Mouse (Mus musculus) CD8-positive naive resting alpha-beta T cell, adult 2 months (primary cell): ENCODE results near the gene F12.

Source experiments
- DNase-seq, 2 experiments: peaks; one replicate each; pipeline ENCODE4 v3.0.0; 2022; ENCODE audit warnings: low read depth in 2 of 2, low spot score in 2 of 2

F12 gene

GRCm38 (mm10) chr13:55414743-55415380, 11.7 kb downstream of the F12 start, which contains the start of gene Pfn3:
Gene Pfn3, minus strand, starts transcription at chr13:55415232.
- DNase-seq = no peak

GRCm38 (mm10) chr13:55413333-55413732, 13.3 kb downstream of the F12 start:
- no peak for DNase-seq

GRCm38 (mm10) chr13:55412643-55413307, 13.8 kb downstream of the F12 start:
- DNase-seq = no peak

DNA sequence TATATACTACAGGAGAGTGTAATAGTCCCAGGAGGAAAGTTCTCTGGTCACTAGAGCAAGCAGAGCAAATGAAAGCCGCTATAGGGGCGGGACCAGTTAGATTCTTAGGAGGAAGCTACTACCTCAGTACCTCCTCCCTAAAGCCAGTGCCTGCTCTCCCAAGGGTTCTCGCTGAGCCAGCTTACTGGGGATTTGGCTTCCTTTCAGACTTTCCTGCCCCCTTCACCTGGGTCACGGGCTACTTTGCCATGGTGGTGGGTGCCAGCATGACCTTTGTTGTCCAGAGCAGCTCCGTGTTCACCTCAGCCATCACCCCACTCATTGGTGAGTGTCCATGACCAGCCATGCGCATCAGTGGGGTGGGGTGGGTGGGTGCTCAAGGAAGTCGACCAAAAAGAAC, 14.8 kb downstream of the F12 start:
- DNase-seq = no peak

DNA sequence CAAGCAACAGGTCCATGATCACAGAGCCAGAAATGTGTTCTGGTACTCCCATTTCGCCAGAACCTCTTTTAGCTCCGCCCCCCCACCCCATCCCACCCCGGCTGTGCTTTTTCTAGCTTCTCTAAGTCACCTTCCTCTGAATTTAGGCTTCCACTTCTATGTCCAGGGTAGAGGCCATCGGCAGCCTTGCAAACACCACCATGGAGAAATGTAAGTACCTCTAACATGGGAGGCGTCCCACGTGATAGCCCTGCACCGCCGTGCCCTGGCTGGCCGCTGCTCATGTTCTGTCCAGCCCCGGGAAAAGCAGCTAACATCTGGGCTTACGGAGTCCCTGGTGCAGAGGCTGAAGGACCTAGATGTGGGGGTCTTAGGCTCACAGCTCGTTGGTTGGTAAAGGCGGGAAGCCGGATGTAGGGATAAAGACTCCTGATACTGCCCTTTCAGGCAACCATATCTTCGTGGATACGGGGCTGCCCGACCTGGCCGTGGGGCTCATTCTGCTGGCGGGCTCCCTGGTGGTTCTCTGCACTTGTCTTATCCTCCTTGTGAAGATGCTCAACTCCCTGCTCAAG, 18.0 kb downstream of the F12 start:
- DNase-seq = no peak

DNA sequence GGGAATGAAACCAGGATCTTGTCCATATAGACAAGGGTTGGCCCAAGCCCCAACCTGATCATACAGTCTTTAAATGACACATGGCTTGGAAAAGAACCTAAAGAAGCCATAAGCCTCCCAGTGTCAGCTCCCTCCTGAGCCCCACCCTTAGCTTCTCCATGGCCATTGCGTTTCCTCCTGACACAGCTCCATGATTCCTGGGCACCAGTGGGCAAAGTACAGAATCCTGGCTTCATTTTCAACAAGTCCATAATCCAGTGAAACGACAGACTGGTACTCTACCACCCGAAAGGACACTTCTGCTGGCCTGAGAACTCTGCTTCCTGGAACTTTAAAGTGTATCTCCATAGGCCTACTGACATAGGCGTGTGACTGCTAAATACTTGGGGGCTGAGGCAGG, 19.3 kb downstream of the F12 start:
- DNase-seq = no peak

DNA sequence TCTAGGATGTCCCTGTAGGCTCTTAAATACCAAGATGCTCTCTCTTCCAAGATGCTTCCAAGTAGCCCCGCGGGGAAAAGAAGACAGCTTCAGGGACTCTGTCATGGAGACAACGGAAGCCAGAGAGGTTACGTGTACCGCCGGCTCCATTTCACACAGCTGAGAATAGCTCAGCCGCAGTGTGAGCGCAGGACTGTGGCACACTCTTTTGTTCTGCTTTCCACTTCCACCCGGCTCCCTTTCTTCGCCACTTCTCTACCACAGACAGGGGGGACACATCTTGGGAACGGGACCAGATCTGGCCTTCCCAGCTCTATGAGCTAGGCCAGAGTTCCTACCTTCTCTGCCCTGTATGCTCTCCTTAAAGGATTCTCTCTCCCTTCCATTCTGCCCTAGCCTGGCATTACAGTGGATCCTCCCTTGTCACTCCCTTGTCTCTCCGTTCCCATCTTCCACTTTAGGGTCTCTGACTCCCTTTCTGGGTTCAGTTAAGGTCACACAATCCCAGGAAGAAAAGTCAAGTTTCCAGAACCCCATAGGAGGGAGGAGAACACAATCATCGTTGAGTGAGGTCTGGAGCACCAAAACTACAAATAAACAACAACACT, 20.7 kb downstream of the F12 start:
- DNase-seq = no peak

DNA sequence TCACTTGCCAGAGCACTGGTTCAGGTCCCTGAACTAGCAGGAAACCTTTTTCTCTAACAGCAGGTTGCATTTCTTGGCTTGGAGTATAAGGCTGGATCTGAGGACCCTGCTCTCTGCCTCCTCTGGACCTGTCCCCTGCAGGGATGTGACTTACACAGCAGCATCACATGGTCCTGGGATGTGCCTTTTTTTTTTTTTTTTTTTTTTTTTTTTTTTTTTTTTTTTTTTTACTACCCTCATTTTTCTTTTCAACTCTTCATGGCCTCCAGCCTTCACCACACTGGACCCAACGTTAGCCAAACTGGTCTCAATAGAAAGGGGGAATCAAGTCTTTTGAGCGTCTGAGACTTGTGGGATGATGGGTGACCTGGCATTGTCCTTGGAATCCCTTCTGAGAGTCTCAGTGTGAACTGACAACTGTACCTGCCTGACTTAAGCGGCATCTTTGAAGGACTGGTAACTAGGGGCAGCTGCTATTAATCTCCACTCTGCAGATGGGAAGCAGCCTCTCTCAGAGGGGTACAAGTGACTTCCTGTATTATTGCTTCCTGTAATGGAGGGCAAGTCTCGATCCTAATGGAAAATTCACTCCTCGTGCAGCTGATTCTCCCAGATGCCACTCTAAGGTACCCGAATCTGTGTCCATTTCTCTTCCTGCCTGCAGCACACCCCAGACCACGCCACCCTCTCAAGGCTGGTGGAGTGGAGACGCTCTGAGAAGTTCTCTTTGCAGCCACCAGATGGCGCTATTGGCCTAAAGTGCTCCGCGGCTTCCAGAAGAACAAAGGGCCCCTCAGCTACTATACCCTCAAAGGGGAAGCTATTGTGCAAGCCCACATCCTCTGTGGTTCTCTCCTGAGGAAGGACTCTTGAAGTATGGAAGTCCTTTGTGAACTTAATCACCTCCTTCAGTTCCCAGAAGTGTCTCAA, 21.5 kb downstream of the F12 start:
- DNase-seq = peak; percentile 83 to 84

DNA sequence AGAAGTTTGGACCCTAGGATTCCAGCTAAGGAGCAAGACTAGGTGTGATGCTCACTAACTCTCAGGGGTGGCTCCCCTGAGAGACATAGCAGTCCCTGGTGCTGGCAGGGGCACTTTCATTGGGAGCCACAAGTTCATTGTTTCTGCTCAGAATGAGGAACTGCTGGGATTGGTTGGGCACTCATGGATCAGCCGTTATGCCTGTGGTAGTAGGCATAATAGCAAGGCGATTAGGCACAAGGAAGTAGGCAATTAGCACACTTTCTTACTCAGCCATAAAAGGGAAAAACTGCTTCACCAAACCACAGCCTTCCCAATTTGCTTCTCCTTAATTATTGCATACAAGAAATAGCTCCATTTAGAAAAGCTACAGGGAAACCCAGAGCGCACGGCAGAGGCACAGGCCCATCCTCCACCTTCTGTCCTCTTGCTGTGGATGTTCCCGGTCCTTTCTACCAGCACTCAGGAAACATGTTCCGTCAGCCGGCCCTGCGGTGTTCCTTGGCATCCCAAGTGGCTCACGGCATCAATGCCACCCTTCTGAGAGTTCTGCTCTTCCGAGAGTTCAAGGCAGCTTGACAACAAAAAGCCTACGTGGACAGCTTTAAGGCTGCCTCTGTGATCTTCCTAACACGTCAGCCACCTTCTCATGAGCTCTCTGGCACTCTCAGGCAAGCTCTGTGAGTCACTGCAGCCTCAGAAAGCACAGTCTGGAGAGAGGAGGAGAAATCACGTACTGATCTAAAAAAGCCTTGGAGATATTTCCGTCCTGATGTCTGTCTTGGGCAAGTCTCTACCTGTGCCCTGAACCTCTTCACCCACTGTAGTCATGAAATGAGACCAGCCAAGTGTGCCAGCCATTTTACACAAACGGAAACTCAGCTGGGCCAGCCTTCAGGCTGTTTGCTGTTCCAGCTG, 22.4 kb downstream of the F12 start:
- no peak for DNase-seq

DNA sequence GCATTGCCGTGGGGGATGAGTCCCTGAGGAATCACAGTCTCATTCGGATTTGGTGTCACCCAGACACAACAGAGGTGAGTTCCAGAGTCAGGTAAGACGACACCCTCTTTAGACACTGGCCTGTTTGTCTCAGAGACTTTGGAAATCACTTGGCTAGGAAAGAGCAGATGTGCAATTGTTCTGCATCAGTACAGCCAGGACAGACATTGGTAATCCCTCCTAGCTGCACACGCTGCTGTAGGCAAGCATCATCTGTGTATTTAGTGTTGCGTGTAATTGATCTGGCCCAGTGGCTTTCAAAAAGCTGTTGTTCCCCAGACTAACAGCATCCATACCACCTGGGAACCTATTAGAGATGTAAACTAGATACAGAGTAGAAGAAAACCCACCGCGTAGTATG, 23.3 kb downstream of the F12 start:
- no peak for DNase-seq

DNA sequence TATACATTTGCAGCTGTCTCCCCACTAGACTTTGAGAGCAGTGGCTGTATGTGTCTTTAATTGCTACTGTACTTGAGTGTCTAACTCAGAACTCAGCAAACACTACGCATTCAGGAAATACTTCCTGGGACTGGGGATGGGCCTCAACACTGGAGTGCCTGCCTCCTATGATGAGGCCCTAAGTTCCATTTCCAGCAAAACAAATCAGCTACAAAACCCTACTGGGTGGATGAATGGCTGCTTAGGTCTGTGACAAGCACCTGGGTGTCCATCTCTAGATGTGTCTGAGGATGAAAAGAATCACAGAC, 26.6 kb downstream of the F12 start:
- DNase-seq = no peak

- no peak for DNase-seq
Measured at GRCm38 (mm10) chr13:55399300-55400038, 27.1 kb downstream of the F12 start.

- DNase-seq = no peak
Measured at GRCm38 (mm10) chr13:55398088-55398487, 28.5 kb downstream of the F12 start, which contains the start of gene Slc34a1. Gene Slc34a1, plus strand, starts transcription at chr13:55398187.

DNA sequence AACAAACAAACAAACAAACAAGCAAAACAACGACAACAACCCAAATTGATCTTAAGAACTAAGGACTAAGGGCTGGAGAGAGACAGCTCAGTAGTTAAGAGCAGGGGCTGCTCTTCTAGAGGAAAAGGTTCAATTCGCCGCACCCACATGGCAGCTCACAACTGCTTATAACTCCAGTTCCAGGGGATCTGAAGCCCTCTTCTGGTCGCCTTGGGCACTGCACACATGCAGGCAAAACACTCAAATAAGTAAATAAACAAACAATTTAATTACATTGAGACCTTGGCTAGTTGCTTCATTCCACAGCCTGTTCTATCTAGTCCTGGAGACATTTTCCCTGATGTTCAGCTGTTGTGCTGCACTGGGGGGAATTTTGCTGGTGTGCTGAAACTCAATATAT, 33.7 kb downstream of the F12 start:
- DNase-seq = peak in 1 of 2 experiments; percentile 44

GRCm38 (mm10) chr13:55391626-55392029, 35.0 kb downstream of the F12 start:
- DNase-seq = no peak

GRCm38 (mm10) chr13:55390644-55391043, 35.9 kb downstream of the F12 start:
- no peak for DNase-seq

GRCm38 (mm10) chr13:55381790-55382189, 44.8 kb downstream of the F12 start:
- no peak for DNase-seq

DNA sequence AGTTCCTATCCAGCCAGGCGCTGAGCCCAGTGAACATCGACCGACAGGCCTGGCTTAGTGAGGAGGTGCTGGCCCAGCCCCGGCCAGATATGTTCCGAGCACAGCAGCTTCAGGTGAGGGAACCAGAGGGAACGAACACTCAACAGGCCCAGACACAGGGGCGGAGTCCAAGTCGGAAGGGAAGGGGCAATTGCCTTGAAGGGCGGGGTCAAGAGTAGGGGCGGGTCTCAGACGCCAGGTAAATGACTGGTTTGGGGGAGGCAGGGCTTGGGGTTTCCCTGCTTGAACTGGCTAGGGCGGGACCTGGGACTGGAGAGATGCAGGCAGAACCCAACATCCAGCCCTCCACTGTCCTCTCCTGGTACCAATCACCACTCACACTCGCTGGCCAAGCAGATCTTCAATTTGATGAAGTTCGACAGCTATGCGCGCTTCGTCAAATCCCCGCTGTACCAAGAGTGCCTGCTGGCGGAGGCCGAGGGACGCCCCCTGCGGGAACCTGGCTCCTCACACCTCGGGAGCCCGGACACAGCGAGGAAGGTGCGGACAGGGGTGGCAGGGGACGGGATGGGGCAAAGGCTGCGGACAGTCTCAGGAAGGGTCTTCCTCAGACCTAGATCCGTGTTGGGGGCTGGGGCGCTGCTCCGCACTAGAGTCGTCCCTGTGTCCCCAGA, 47.5 kb downstream of the F12 start:
- DNase-seq = no peak

- DNase-seq = no peak
Measured at GRCm38 (mm10) chr13:55375877-55376276, 50.7 kb downstream of the F12 start.
